Mouse (Mus musculus) lung, postnatal 0 days (tissue): ENCODE data around the gene Ankdd1b. TPM values are rescaled to one million over a fixed set of nuclear protein-coding genes. Genes with fewer than 3 reads are reported as not detected.

Experiments
- ATAC-seq: fragments of 200-750 bp; cut with Nextera tagmentation; 2 replicates; pipeline ENCODE4 v1.8.0; 2017; ENCODE audit warnings: moderate library complexity
- DNase-seq: peaks from one replicate; pipeline ENCODE4 v3.0.0-alpha.2; 2016; ENCODE audit warnings: low spot score
- H3K27ac ChIP-seq: fragments of 300-500 bp; sonication (generic); 2 replicates; pipeline ENCODE4 v1.5.1; 2014; ENCODE audit warnings: antibody characterized with exemption, mild to moderate bottlenecking, low read length, mixed read lengths
- H3K27me3 ChIP-seq: fragments of 300-500 bp; sonication (generic); replicated peaks from 2 replicates; pipeline ENCODE4 v1.6.1; 2014; ENCODE audit warnings: low read length, mixed read lengths; ENCODE audit not compliant: insufficient read depth
- H3K36me3 ChIP-seq: fragments of 300-500 bp; sonication (generic); 2 replicates; pipeline ENCODE4 v1.6.1; 2014; ENCODE audit warnings: low read length, mixed read lengths; ENCODE audit not compliant: insufficient read depth
- H3K4me1 ChIP-seq: fragments of 300-500 bp; sonication (generic); 2 replicates; pipeline ENCODE4 v1.6.1; 2014; ENCODE audit warnings: antibody characterized with exemption, low read depth, low read length, mixed read lengths; ENCODE audit not compliant: insufficient read depth
- H3K4me2 ChIP-seq: fragments of 300-500 bp; sonication (generic); replicated peaks from 2 replicates; pipeline ENCODE4 v1.6.1; 2014; ENCODE audit warnings: low read depth, mild to moderate bottlenecking, low read length, moderate library complexity, mixed read lengths
- H3K4me3 ChIP-seq: fragments of 300-500 bp; sonication (generic); 2 replicates; pipeline ENCODE4 v1.5.1; 2014; ENCODE audit warnings: low read depth, low read length
- H3K9ac ChIP-seq: fragments of 300-500 bp; sonication (generic); replicated peaks from 2 replicates; pipeline ENCODE4 v1.6.1; 2014; ENCODE audit warnings: low read depth, mild to moderate bottlenecking
- H3K9me3 ChIP-seq: fragments of 300-500 bp; sonication (generic); 2 replicates; pipeline ENCODE4 v1.6.1; 2016; ENCODE audit warnings: low read length, mixed read lengths
- CTCF ChIP-seq: IDR thresholded peaks from 2 replicates; pipeline ENCODE4 v1.5.1; 2016; ENCODE audit warnings: antibody characterized with exemption, mild to moderate bottlenecking
- EP300 ChIP-seq: IDR thresholded peaks from 2 replicates; pipeline ENCODE4 v1.6.1; 2016; ENCODE audit warnings: antibody characterized with exemption, mild to moderate bottlenecking, control low read depth
- WGBS: fragments of 180-500 bp; shearing (Covaris S2); extraction: QIAGEN DNeasy Blood & Tissue Kit; methylation state at CpG from one replicate; pipeline ENCODE4 v1.1.7; 2014; 5-methylcytosine and 5-hydroxymethylcytosine counted together
- polyA plus RNA-seq: library from polyadenylated mRNA; unstranded; fragments of >200 nt; fragmentation: Nextera tagmentation; extraction: Ambion mirVana; gene quantifications from 2 replicates; pipeline ENCODE4 v1.2.1, GENCODE M21; 2015

Ankdd1b gene
- polyA plus RNA-seq, 1 experiment from 2014 or later, result 0.24 TPM

DNA sequence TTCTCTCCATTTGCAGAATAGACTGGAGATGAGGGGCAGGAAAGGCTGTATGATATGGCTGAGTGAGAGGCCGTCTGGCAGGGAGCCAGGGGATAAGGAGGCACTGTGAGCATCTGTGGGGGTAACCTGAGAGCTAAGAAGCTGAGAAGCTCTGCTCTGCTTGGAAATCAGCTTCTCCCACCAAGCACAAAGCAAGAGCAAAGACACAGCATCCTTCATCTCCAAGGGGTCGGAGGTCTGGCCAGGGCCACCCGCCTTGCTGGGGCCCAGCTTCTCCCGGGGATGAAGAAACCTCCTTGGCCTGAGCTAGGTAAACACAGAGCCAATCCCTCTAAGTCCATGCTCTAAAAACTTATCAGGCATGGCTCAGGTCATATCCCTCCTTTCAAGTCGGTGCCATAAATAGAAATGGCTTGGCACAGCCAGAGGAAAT is 36.1 kb downstream of the Ankdd1b start:
- peaks cover 21% of the 10 kb centered on the region; the same call in 1 of the 2 replicates for H3K4me1 ChIP-seq
- H3K27ac ChIP-seq, result peak overlapping the region; percentile 33; the same call in 1 of the 2 replicates
- no peaks in the 10 kb centered on the region for H3K27me3 ChIP-seq
- WGBS, result 19% methylated on average over 5 of the region's 5 CpGs
- H3K4me2 ChIP-seq, result no peak overlapping the region
- no peaks in the 10 kb centered on the region for H3K36me3 ChIP-seq
- no peak overlapping the region for H3K4me3 ChIP-seq
- H3K9me3 ChIP-seq, result no peaks in the 10 kb centered on the region
- no peak overlapping the region for H3K9ac ChIP-seq
- TF ChIP-seq EP300, result no peak
- no peak for TF ChIP-seq CTCF
- DNase-seq (peak; percentile 38), ATAC-seq (no peak)

DNA sequence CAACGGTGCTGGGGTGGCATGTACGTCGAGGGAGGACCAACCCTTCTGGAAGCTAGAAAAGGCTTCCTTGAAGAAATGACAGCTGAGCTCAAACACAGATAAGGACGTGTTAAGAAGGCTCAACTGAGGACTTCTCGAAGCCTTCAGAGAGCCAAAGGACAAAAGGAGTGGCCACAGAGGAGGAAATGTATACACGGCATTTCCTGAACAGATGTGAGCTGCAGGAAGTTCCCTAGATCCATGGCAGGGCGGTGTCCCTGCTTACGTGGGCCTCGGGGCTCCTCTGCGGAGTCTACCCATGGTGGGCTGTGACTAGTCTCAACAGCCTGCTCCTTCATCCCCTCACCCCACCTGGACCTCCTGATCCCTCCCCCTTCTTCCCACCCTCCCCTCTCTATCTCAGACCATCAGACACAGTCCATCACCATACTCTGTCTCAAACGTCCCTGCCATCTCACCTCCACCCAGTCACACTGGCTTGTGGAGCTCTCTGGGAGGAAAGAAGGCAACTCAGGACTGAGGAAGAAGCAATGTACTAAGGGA is 37.3 kb downstream of the Ankdd1b start:
- TF ChIP-seq EP300 (peak; percentile 56; the same call in 1 of the 2 replicates), CTCF (no peak)
- no peaks in the 10 kb centered on the region for H3K36me3 ChIP-seq
- H3K9ac ChIP-seq, result no peak overlapping the region
- peak overlapping the region; percentile 81 for H3K27ac ChIP-seq
- H3K4me1 ChIP-seq, result peaks cover 21% of the 10 kb centered on the region; the same call in 1 of the 2 replicates
- H3K4me3 ChIP-seq, result no peak overlapping the region
- no peaks in the 10 kb centered on the region for H3K9me3 ChIP-seq
- DNase-seq (peak; percentile 58), ATAC-seq (peak; percentile 71)
- no peak overlapping the region for H3K4me2 ChIP-seq
- 24% methylated on average over 11 of the region's 11 CpGs for WGBS
- no peaks in the 10 kb centered on the region for H3K27me3 ChIP-seq

DNA sequence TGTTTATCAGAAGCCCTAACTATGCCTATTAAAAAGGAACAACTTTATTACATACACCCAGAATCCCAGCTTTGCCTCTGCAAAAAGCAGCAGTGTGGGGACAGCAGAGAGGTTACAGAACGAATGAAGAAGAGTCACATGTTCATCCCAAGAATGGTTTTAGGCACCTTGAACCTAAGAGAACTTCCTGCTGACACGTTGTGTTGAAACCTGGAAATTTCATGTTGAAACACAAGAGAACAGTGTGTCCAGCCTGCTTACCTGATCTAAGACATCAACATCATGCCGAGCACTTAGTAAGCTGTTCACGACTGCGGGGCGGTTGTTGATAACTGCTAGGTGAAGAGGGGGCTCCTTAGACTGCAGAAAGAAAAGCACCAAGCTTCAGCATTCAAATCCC is 38.0 kb downstream of the Ankdd1b start:
- TF ChIP-seq CTCF, result no peak
- TF ChIP-seq EP300, result no peak
- H3K4me2 ChIP-seq, result no peak overlapping the region
- no peak overlapping the region for H3K4me3 ChIP-seq
- peaks cover 21% of the 10 kb centered on the region; the same call in 1 of the 2 replicates for H3K4me1 ChIP-seq
- ATAC-seq (no peak), DNase-seq (peak; percentile 8)
- no peaks in the 10 kb centered on the region for H3K9me3 ChIP-seq
- 65% methylated on average over 6 of the region's 6 CpGs for WGBS
- peak overlapping the region; percentile 81 for H3K27ac ChIP-seq
- H3K36me3 ChIP-seq, result no peaks in the 10 kb centered on the region
- no peaks in the 10 kb centered on the region for H3K27me3 ChIP-seq
- no peak overlapping the region for H3K9ac ChIP-seq

DNA sequence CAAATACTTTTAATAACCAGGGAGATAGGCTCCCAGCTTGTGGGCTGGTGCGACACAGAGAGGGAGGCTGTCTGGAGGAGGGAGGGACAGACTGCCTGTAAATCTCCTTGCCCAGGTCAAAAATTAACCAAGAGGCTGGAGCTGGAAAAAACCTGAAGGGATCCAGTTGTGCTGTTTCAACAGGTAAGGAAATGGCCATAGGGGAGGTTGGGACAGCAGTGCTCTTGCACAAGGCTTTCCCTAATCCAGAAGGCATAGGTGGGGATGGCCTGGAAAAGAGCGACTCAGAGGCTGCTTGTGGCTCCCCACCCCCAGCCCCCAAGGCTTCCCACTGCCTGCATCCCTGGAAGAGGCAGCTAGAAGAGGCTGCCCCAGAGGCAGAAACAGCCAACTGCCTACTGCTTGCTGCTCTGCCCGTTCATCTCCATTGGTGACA is 38.6 kb downstream of the Ankdd1b start:
- H3K27ac ChIP-seq, result peak overlapping the region; percentile 81
- no peaks in the 10 kb centered on the region for H3K27me3 ChIP-seq
- no peak overlapping the region for H3K4me3 ChIP-seq
- H3K4me2 ChIP-seq, result no peak overlapping the region
- 47% methylated on average over 3 of the region's 3 CpGs for WGBS
- ATAC-seq, result peak; percentile 60
- no peaks in the 10 kb centered on the region for H3K9me3 ChIP-seq
- TF ChIP-seq CTCF, result no peak
- no peak for TF ChIP-seq EP300
- no peak overlapping the region for H3K9ac ChIP-seq
- DNase-seq, result peak; percentile 55
- peaks cover 21% of the 10 kb centered on the region; the same call in 1 of the 2 replicates for H3K4me1 ChIP-seq
- H3K36me3 ChIP-seq, result no peaks in the 10 kb centered on the region

DNA sequence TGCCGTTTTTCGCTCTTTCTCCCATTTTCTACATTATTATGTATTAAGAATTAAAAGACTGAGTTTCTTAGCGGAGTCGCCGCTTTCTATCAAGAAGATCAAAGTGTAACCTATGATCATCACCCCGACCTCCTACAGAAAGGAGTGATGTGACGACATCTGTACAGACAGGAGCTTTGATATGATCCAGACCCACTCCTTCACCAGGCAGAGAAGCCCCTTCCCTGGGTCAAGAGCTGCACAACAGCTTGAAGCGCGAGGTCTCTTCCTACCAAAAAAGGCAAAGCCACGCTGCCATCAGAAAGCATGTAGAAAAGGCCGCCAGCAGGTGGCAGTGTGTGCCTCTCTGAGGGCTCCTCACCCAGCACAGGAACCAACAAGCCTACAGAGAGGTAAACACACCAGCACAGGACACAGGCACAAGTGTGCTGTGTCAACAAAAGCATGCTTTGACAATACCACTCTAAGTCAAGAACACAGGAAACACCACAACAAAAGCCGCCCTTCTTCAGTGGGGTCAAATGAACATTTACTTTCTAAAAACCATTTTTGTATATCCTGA is 39.3 kb downstream of the Ankdd1b start:
- Histone ChIP-seq H3K27ac (no peak overlapping the region), H3K9me3 (no peaks in the 10 kb centered on the region), H3K4me1 (peaks cover 21% of the 10 kb centered on the region; the same call in 1 of the 2 replicates), H3K4me3 (no peak overlapping the region), H3K9ac (no peak overlapping the region), H3K27me3 (no peaks in the 10 kb centered on the region), H3K4me2 (no peak overlapping the region), H3K36me3 (no peaks in the 10 kb centered on the region)
- TF ChIP-seq EP300 (no peak), CTCF (peak; percentile 97)
- DNase-seq (peak; percentile 91), ATAC-seq (peak; percentile 75)
- 33% methylated on average over 12 of the region's 12 CpGs for WGBS

DNA sequence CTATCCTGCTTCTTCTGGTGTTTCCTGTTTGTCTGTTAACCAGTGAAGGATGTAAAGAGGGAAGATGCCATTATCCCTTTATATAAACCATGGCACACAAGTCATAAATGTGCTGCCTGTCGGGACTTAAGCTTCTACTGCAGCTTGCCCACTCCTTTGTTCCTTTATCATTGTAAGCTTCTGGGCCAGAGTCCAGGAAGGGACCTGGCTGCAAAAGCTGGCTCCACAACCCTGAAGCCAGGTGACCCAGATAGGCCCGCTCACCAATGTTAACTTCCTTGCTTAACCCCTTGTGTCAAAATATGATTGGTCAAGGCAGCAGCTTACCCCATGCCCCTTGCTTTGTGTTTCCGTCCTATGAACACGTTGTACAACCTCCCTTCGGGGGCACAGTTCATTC is 42.5 kb downstream of the Ankdd1b start:
- no peak for ATAC-seq
- Histone ChIP-seq H3K4me2 (no peak overlapping the region), H3K4me1 (peaks cover 14% of the 10 kb centered on the region; the same call in 1 of the 2 replicates), H3K27me3 (no peaks in the 10 kb centered on the region), H3K4me3 (no peak overlapping the region), H3K27ac (no peak overlapping the region), H3K9ac (no peak overlapping the region), H3K36me3 (no peaks in the 10 kb centered on the region), H3K9me3 (no peaks in the 10 kb centered on the region)
- 67% methylated on average over 5 of the region's 5 CpGs for WGBS
- TF ChIP-seq CTCF (no peak), EP300 (no peak)
- no peak for DNase-seq
